Mouse (Mus musculus): ENCODE results near the gene Scyl2. TPM values are rescaled to one million over a fixed set of nuclear protein-coding genes. Genes with fewer than 3 reads are reported as not detected.
A peak's percentile ranks its signal among the peaks of the same experiment; 100 is the strongest.
"Not testable (repeated sequence)": the region's sequence is repeated elsewhere in the genome, so short reads cannot be mapped to it uniquely, and the experiment has no call there.

The Scyl2 gene
- total and polyA plus RNA-seq, 2 experiments from 2014 or later = 3.7 to 43.0 TPM

DNA sequence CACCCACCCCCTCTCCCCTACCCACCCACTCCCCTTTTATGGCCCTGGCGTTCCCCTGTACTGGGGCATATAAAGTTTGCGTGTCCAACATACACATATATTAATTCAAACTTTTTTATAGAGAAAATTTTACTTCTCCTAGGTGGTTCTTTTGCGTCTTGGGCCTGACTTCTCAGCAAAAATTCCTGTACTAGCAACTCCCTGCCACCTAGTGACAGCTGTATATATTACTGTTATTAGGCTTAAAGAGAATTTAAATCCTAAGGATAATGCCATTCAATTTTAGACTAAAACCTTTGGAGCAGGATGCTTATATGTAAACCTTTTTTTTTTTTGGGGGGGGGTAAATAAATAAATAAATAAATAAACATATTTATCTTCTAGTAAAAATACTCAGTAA, 21.3 kb upstream of the Scyl2 start:
- no peak overlapping the region for H3K9ac ChIP-seq (replicated peaks; ENCODE audit: low read depth, low read length)
- H3K27ac ChIP-seq (ENCODE audit: low read depth) = no peak overlapping the region
- H3K4me1 ChIP-seq (ENCODE audit: control insufficient read depth, insufficient read depth) = no peaks in the 10 kb centered on the region
- no peak overlapping the region for H3K4me2 ChIP-seq (ENCODE audit: low read depth, low read length)
- H3K4me3 ChIP-seq (ENCODE audit: low read depth, low read length) = no peak overlapping the region
- no peaks in the 10 kb centered on the region; the same call in 1 of the 2 replicates for H3K9me3 ChIP-seq (replicated peaks; ENCODE audit: control insufficient read depth, low read length)
- WGBS = 77% methylated on average over 3 of the region's 3 CpGs
- peaks cover 9% of the 10 kb centered on the region for H3K36me3 ChIP-seq (replicated peaks; ENCODE audit: control insufficient read depth, insufficient read depth, low read length)
- no peak for TF ChIP-seq EP300 (IDR thresholded peaks at IDR 0.05; ENCODE audit: low read depth)
- peak; percentile 21; the same call in 1 of the 2 replicates for TF ChIP-seq CTCF (IDR thresholded peaks at IDR 0.05; ENCODE audit: low read depth)
- no peaks in the 10 kb centered on the region for H3K27me3 ChIP-seq (ENCODE audit: control insufficient read depth, insufficient read depth, low read length)
- ATAC-seq (ENCODE audit: insufficient read depth, low read depth) (no peak), DNase-seq (ENCODE audit: low spot score) (no peak)

DNA sequence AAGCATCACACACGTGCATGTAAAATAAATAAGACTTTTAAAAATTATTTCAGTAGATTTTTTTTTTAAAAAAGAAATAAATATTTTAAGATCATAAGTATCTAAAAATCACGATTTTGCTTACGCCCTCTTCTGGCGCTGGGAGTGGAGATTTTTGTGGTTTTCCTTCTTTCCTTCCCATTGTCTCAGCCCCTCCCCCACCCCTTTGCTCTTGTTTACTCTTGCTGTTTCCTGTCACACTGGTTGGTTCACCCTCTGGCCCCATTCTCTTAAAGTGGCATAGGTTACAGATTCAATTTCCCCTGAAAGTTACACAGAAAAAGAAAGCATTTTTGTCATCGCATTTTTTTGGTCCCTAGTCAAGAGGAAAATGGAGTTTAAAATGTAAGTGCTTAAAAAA, 17.0 kb upstream of the Scyl2 start:
- H3K36me3 ChIP-seq (replicated peaks; ENCODE audit: control insufficient read depth, insufficient read depth, low read length) = no peaks in the 10 kb centered on the region
- no peak overlapping the region for H3K27ac ChIP-seq (ENCODE audit: low read depth)
- ATAC-seq (ENCODE audit: insufficient read depth, low read depth) = no peak
- H3K4me1 ChIP-seq (ENCODE audit: control insufficient read depth, insufficient read depth) = no peaks in the 10 kb centered on the region
- no peak overlapping the region for H3K9ac ChIP-seq (replicated peaks; ENCODE audit: low read depth, low read length)
- no peak overlapping the region for H3K4me2 ChIP-seq (ENCODE audit: low read depth, low read length)
- no peaks in the 10 kb centered on the region for H3K27me3 ChIP-seq (ENCODE audit: control insufficient read depth, insufficient read depth, low read length)
- DNase-seq (ENCODE audit: low spot score) = no peak
- TF ChIP-seq EP300 (IDR thresholded peaks at IDR 0.05; ENCODE audit: low read depth) (no peak), CTCF (IDR thresholded peaks at IDR 0.05; ENCODE audit: low read depth) (no peak)
- H3K9me3 ChIP-seq (replicated peaks; ENCODE audit: control insufficient read depth, low read length) = no peaks in the 10 kb centered on the region
- no peak overlapping the region for H3K4me3 ChIP-seq (ENCODE audit: low read depth, low read length)
- 50% methylated on average over 5 of the region's 5 CpGs for WGBS

DNA sequence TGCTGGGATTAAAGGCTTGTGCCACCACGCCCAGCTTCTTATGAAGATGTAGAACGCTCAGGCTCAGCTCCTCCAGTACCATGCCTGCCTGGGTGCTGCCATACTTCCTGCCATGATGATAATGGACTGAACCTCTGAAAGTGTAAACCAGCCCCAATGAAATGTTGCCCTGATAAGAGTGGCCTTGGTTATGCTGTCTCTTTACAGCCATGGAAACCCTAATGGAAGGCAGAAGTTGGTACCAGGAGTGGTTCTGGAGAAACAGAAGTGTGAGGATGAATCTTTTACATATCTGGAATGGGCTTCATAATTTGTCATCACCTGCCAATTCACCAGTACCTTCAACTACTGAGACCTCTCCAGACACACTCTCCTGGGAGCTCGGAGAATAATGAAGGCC, 11.9 kb upstream of the Scyl2 start:
- ATAC-seq (ENCODE audit: insufficient read depth, low read depth) (no peak), DNase-seq (ENCODE audit: low spot score) (no peak)
- no peaks in the 10 kb centered on the region for H3K4me1 ChIP-seq (ENCODE audit: control insufficient read depth, insufficient read depth)
- H3K9me3 ChIP-seq (replicated peaks; ENCODE audit: control insufficient read depth, low read length) = no peaks in the 10 kb centered on the region
- H3K4me3 ChIP-seq (ENCODE audit: low read depth, low read length) = no peak overlapping the region
- WGBS = 82% methylated on average over 3 of the region's 3 CpGs
- H3K4me2 ChIP-seq (ENCODE audit: low read depth, low read length) = no peak overlapping the region
- no peaks in the 10 kb centered on the region for H3K36me3 ChIP-seq (replicated peaks; ENCODE audit: control insufficient read depth, insufficient read depth, low read length)
- H3K27ac ChIP-seq (ENCODE audit: low read depth) = no peak overlapping the region
- no peak overlapping the region for H3K9ac ChIP-seq (replicated peaks; ENCODE audit: low read depth, low read length)
- H3K27me3 ChIP-seq (ENCODE audit: control insufficient read depth, insufficient read depth, low read length) = no peaks in the 10 kb centered on the region
- no peak for TF ChIP-seq EP300 (IDR thresholded peaks at IDR 0.05; ENCODE audit: low read depth)
- TF ChIP-seq CTCF (IDR thresholded peaks at IDR 0.05; ENCODE audit: low read depth) = no peak

DNA sequence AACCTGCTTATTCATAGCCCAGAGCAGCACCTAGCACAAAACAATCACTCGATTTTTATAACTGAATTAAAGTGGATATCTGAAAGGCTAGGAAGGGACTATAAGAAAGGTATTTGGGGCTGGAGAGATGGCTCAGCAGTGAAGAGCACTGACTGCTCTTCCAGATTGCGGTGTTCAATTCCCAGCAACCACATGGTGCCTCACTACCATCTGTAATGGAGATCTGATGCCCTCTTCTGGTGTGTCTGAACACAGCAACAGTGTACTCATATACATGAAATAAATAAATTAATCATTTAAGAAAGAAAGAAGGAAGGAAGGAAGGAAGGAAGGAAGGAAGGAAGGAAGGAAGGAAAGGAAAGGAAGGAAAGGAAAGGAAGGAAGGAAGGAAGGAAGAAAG, 10.2 kb upstream of the Scyl2 start:
- not testable (repeated sequence) for DNase-seq (ENCODE audit: low spot score); H3K9ac ChIP-seq (replicated peaks; ENCODE audit: low read depth, low read length); H3K9me3 ChIP-seq (replicated peaks; ENCODE audit: control insufficient read depth, low read length); H3K4me2 ChIP-seq (ENCODE audit: low read depth, low read length); H3K27me3 ChIP-seq (ENCODE audit: control insufficient read depth, insufficient read depth, low read length); ATAC-seq (ENCODE audit: insufficient read depth, low read depth); H3K4me1 ChIP-seq (ENCODE audit: control insufficient read depth, insufficient read depth); H3K4me3 ChIP-seq (ENCODE audit: low read depth, low read length); H3K36me3 ChIP-seq (replicated peaks; ENCODE audit: control insufficient read depth, insufficient read depth, low read length); H3K27ac ChIP-seq (ENCODE audit: low read depth)
- 66% methylated on average over 2 of the region's 2 CpGs for WGBS

DNA sequence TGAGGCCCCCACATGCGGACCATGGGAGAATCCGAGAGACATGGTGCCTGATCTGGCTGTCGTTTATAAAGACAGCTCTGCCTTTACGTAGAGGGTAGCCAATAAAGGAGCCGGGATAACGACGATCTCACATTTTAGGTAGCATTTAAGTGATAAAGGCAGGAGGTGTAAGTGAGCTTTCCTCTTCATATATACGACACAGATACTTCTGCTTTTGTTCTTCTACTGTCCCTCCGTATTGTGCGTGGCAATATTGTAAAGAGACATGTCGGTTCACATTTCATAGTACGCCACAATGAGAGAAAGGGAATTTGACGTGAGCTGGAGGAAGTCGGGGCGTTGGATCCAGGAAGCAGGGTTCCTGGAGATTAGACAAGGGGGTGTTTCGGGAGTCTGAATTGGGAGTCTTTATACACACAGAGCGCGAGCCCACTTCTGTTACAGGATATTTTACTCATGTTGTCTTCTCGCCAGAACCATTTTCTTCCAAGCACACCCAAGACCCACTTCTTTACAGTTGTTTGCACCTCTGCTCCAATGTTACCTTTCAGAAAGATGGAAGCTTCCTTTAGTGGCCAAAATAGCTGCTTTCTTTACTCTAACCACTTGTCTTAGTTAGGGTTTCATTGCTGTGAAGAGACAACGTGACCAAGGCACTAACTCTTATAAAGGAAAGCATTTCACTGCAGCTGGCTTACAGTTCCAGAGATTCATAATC, 9.3 kb upstream of the Scyl2 start:
- DNase-seq (ENCODE audit: low spot score) (no peak), ATAC-seq (ENCODE audit: insufficient read depth, low read depth) (no peak)
- Histone ChIP-seq H3K9ac (replicated peaks; ENCODE audit: low read depth, low read length) (no peak overlapping the region), H3K27ac (ENCODE audit: low read depth) (no peak overlapping the region), H3K36me3 (replicated peaks; ENCODE audit: control insufficient read depth, insufficient read depth, low read length) (no peaks in the 10 kb centered on the region), H3K4me3 (ENCODE audit: low read depth, low read length) (no peak overlapping the region), H3K27me3 (ENCODE audit: control insufficient read depth, insufficient read depth, low read length) (no peaks in the 10 kb centered on the region), H3K4me1 (ENCODE audit: control insufficient read depth, insufficient read depth) (no peaks in the 10 kb centered on the region), H3K4me2 (ENCODE audit: low read depth, low read length) (peak overlapping the region; percentile 15), H3K9me3 (replicated peaks; ENCODE audit: control insufficient read depth, low read length) (no peaks in the 10 kb centered on the region)
- 64% methylated on average over 20 of the region's 20 CpGs for WGBS
- TF ChIP-seq CTCF (IDR thresholded peaks at IDR 0.05; ENCODE audit: low read depth) = no peak
- no peak for TF ChIP-seq EP300 (IDR thresholded peaks at IDR 0.05; ENCODE audit: low read depth)

DNA sequence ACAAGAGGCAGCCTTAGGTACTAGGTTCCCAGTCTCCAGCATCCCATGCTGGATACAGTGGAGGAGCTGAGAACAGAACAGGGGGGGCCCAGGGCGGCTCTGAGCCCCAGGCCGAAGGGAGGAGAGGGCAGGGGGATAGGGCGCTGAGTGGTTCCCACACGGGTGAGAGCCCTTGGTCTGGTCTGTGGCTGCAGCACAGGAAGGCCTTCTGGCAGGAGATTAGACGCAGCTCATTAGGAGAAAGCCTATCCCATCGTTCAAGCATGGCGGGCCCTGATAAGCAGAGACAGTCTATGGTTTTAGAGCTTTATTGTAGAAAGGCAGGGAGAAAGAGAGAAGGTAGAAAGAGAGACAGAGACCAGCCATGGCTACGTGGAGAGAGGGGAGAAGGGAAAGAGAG, 3.9 kb upstream of the Scyl2 start:
- ATAC-seq (ENCODE audit: insufficient read depth, low read depth) = no peak
- Histone ChIP-seq H3K9me3 (replicated peaks; ENCODE audit: control insufficient read depth, low read length) (no peaks in the 10 kb centered on the region), H3K36me3 (replicated peaks; ENCODE audit: control insufficient read depth, insufficient read depth, low read length) (no peaks in the 10 kb centered on the region), H3K4me3 (ENCODE audit: low read depth, low read length) (no peak overlapping the region), H3K27ac (ENCODE audit: low read depth) (no peak overlapping the region), H3K4me2 (ENCODE audit: low read depth, low read length) (no peak overlapping the region), H3K9ac (replicated peaks; ENCODE audit: low read depth, low read length) (no peak overlapping the region), H3K27me3 (ENCODE audit: control insufficient read depth, insufficient read depth, low read length) (no peaks in the 10 kb centered on the region), H3K4me1 (ENCODE audit: control insufficient read depth, insufficient read depth) (peaks cover 4% of the 10 kb centered on the region; the same call in 1 of the 2 replicates)
- TF ChIP-seq EP300 (IDR thresholded peaks at IDR 0.05; ENCODE audit: low read depth) (no peak), CTCF (IDR thresholded peaks at IDR 0.05; ENCODE audit: low read depth) (no peak)
- 47% methylated on average over 8 of the region's 8 CpGs for WGBS
- DNase-seq (ENCODE audit: low spot score) = no peak
